Mouse (Mus musculus) hindbrain, embryonic 14.5 days (tissue): Measurements from ENCODE around the gene Naa50. TPM values are rescaled to one million over a fixed set of nuclear protein-coding genes. Genes with fewer than 3 reads are reported as not detected.

Experiments used
- ATAC-seq: fragments of 200-750 bp; cut with Nextera tagmentation; 2 replicates; pipeline ENCODE4 v1.8.0; 2017; ENCODE audit warnings: moderate number of reproducible peaks, mild to moderate bottlenecking, moderate TSS enrichment, moderate library complexity; ENCODE audit not compliant: low FRiP score
- DNase-seq: peaks from one replicate; pipeline ENCODE4 v3.0.0-alpha.2; 2015; ENCODE audit warnings: low spot score
- H3K27ac ChIP-seq: fragments of 300-500 bp; sonication (generic); 2 replicates; pipeline ENCODE4 v1.5.1; 2014; ENCODE audit warnings: mild to moderate bottlenecking, moderate library complexity
- H3K27me3 ChIP-seq: fragments of 300-500 bp; sonication (generic); 2 replicates; pipeline ENCODE4 v1.6.1; 2014; ENCODE audit warnings: mild to moderate bottlenecking, low read length, mixed read lengths; ENCODE audit not compliant: control insufficient read depth, insufficient read depth
- H3K36me3 ChIP-seq: fragments of 300-500 bp; sonication (generic); replicated peaks from 2 replicates; pipeline ENCODE4 v1.6.1; 2014; ENCODE audit not compliant: control insufficient read depth, insufficient read depth
- H3K4me1 ChIP-seq: fragments of 300-500 bp; sonication (generic); replicated peaks from 2 replicates; pipeline ENCODE4 v1.6.1; 2014; ENCODE audit warnings: antibody characterized with exemption, low read length, mixed read lengths; ENCODE audit not compliant: control insufficient read depth, insufficient read depth
- H3K4me2 ChIP-seq: fragments of 300-500 bp; sonication (generic); replicated peaks from 2 replicates; pipeline ENCODE4 v1.6.1; 2014; ENCODE audit warnings: mild to moderate bottlenecking, moderate library complexity
- H3K4me3 ChIP-seq: fragments of 300-500 bp; sonication (generic); replicated peaks from 2 replicates; pipeline ENCODE4 v1.5.1; 2014; ENCODE audit warnings: mild to moderate bottlenecking, low read length
- H3K9ac ChIP-seq: fragments of 300-500 bp; sonication (generic); 2 replicates; pipeline ENCODE4 v1.6.1; 2014
- H3K9me3 ChIP-seq: fragments of 300-500 bp; sonication (generic); 2 replicates; pipeline ENCODE4 v1.6.1; 2016; ENCODE audit warnings: low read length; ENCODE audit not compliant: control insufficient read depth
- WGBS: fragments of 180-500 bp; shearing (Covaris S2); extraction: QIAGEN DNeasy Blood & Tissue Kit; methylation state at CpG from one replicate; pipeline ENCODE4 v1.1.7; 2014; 5-methylcytosine and 5-hydroxymethylcytosine counted together
- polyA plus RNA-seq: library from polyadenylated mRNA; unstranded; fragments of >200 nt; fragmentation: Nextera tagmentation; extraction: Ambion mirVana; gene quantifications from 2 replicates; pipeline ENCODE4 v1.2.1, GENCODE M21; 2014

Gene Naa50
- polyA plus RNA-seq, 1 experiment from 2014 or later, result 41.0 TPM

- no peak overlapping the region for H3K27ac ChIP-seq
- no peaks in the 10 kb centered on the region for H3K9me3 ChIP-seq
- ATAC-seq (no peak), DNase-seq (no peak)
- H3K4me1 ChIP-seq, result no peaks in the 10 kb centered on the region
- H3K36me3 ChIP-seq, result peaks cover 9% of the 10 kb centered on the region; the same call in 1 of the 2 replicates
- no peak overlapping the region for H3K9ac ChIP-seq
- H3K4me2 ChIP-seq, result no peak overlapping the region
- no peaks in the 10 kb centered on the region for H3K27me3 ChIP-seq
- no peak overlapping the region for H3K4me3 ChIP-seq
- 92% methylated on average over 6 of the region's 6 CpGs for WGBS
Observed at GRCm38 (mm10) chr16:44122122-44122521, 17.5 kb upstream of the Naa50 start.

DNA sequence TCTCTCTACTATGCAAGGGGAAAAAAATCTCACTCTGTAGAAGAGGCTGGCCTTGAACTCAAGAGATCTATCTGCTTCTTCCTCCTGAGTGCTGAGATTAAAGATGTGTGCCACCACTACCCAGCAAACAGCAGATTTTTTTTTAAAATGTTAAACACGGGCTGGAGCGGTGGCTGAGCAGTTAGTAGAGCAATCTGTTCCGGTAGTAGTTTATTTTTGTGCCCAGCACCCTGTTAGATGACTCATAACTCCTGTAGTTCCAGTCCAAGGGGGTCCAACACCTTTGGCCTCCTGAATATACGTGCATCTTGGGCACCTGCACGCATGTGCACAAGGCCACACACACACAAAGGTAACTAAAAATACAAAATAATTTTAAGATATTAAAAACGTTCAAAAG lies 17.1 kb upstream of the Naa50 start:
- no peak for DNase-seq
- no peak overlapping the region for H3K4me2 ChIP-seq
- 87% methylated on average over 6 of the region's 6 CpGs for WGBS

GRCm38 (mm10) chr16:44122982-44123725 lies 16.5 kb upstream of the Naa50 start:
- no peak overlapping the region for H3K4me3 ChIP-seq

More for the DNA sequence above, 17.1 kb upstream of the Naa50 start:
- Histone ChIP-seq H3K27ac (no peak overlapping the region), H3K36me3 (peaks cover 9% of the 10 kb centered on the region; the same call in 1 of the 2 replicates), H3K27me3 (no peaks in the 10 kb centered on the region), H3K9me3 (no peaks in the 10 kb centered on the region), H3K9ac (no peak overlapping the region), H3K4me1 (no peaks in the 10 kb centered on the region), H3K4me3 (no peak overlapping the region)
- ATAC-seq, result no peak

DNA sequence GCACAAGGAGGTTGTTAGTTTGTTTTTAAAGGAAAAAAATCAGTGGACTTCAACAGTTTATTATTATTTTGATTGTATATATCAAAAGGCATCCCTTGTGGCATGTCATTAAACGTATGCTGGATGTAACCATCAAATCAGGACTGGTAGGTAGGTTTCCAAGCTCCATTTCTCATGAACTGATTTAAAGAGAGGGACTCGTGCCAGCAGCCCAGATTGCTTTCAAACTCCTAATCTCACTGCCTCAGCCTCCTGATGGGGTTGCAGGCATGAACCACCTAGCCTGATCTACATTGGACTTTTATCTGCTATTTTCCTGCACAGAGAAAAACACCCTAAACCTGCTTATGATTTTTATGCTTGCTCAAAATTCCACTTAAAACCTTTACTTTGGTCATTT lies 15.8 kb upstream of the Naa50 start:
- Histone ChIP-seq H3K4me1 (no peaks in the 10 kb centered on the region), H3K9ac (no peak overlapping the region), H3K9me3 (no peaks in the 10 kb centered on the region), H3K4me2 (no peak overlapping the region), H3K4me3 (no peak overlapping the region), H3K36me3 (no peaks in the 10 kb centered on the region), H3K27ac (no peak overlapping the region), H3K27me3 (no peaks in the 10 kb centered on the region)
- DNase-seq, result no peak
- no peak for ATAC-seq
- 81% methylated on average over 2 of the region's 2 CpGs for WGBS

More at GRCm38 (mm10) chr16:44122982-44123725, 16.5 kb upstream of the Naa50 start:
- no peak overlapping the region for H3K4me2 ChIP-seq
- no peak overlapping the region for H3K9ac ChIP-seq
- H3K27ac ChIP-seq, result no peak overlapping the region
- H3K27me3 ChIP-seq, result no peaks in the 10 kb centered on the region
- no peaks in the 10 kb centered on the region for H3K4me1 ChIP-seq
- ATAC-seq (no peak), DNase-seq (no peak)
- no peaks in the 10 kb centered on the region for H3K9me3 ChIP-seq
- peaks cover 5% of the 10 kb centered on the region; the same call in 1 of the 2 replicates for H3K36me3 ChIP-seq
- 86% methylated on average over 7 of the region's 7 CpGs for WGBS

GRCm38 (mm10) chr16:44124713-44125112 lies 14.9 kb upstream of the Naa50 start:
- Histone ChIP-seq H3K4me3 (no peak overlapping the region), H3K9ac (no peak overlapping the region), H3K9me3 (no peaks in the 10 kb centered on the region), H3K4me1 (no peaks in the 10 kb centered on the region), H3K27me3 (no peaks in the 10 kb centered on the region), H3K27ac (no peak overlapping the region), H3K4me2 (no peak overlapping the region), H3K36me3 (no peaks in the 10 kb centered on the region)
- WGBS, result 90% methylated on average over 1 of the region's 1 CpGs
- ATAC-seq, result no peak
- DNase-seq, result no peak

- no peak for ATAC-seq
- H3K27me3 ChIP-seq, result no peaks in the 10 kb centered on the region
- 82% methylated on average over 2 of the region's 2 CpGs for WGBS
Observed at GRCm38 (mm10) chr16:44125436-44125835, 14.2 kb upstream of the Naa50 start.

GRCm38 (mm10) chr16:44126437-44126836 lies 13.2 kb upstream of the Naa50 start:
- Histone ChIP-seq H3K36me3 (no peaks in the 10 kb centered on the region), H3K27me3 (no peaks in the 10 kb centered on the region), H3K9ac (no peak overlapping the region), H3K9me3 (no peaks in the 10 kb centered on the region), H3K27ac (no peak overlapping the region), H3K4me2 (no peak overlapping the region), H3K4me3 (no peak overlapping the region), H3K4me1 (no peaks in the 10 kb centered on the region)
- 80% methylated on average over 4 of the region's 4 CpGs for WGBS
- ATAC-seq (no peak), DNase-seq (no peak)

More at GRCm38 (mm10) chr16:44125436-44125835, 14.2 kb upstream of the Naa50 start:
- Histone ChIP-seq H3K4me2 (no peak overlapping the region), H3K27ac (no peak overlapping the region), H3K4me3 (no peak overlapping the region), H3K9me3 (no peaks in the 10 kb centered on the region), H3K4me1 (no peaks in the 10 kb centered on the region), H3K36me3 (no peaks in the 10 kb centered on the region), H3K9ac (no peak overlapping the region)
- no peak for DNase-seq

DNA sequence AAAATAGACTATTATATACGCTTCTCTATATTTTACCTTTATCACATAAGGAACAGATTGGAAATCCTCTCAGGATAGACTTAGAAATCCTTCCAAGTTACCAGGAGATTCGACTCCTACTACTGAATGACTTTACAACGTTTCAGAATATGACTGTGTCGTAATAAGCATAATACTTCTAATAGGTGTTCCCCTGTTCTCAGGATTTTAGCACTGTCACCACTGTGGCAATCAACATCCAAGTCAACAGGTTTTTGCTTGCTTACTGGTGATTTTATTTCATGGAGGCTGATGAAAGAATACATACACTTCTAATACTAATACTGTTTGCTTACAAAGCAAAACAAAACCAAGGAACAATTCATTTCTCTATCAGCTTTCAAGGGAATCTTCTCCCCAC lies 7.3 kb upstream of the Naa50 start:
- H3K9me3 ChIP-seq, result no peaks in the 10 kb centered on the region

GRCm38 (mm10) chr16:44133187-44133586 lies 6.4 kb upstream of the Naa50 start:
- 89% methylated on average over 3 of the region's 3 CpGs for WGBS
- ATAC-seq, result no peak
- peaks cover 8% of the 10 kb centered on the region for H3K4me1 ChIP-seq

More for the DNA sequence above, 7.3 kb upstream of the Naa50 start:
- Histone ChIP-seq H3K4me1 (no peaks in the 10 kb centered on the region), H3K4me2 (no peak overlapping the region), H3K27me3 (no peaks in the 10 kb centered on the region), H3K36me3 (no peaks in the 10 kb centered on the region), H3K9ac (no peak overlapping the region), H3K27ac (no peak overlapping the region), H3K4me3 (no peak overlapping the region)
- no peak for ATAC-seq
- DNase-seq, result no peak
- WGBS, result 87% methylated on average over 4 of the region's 4 CpGs

More at GRCm38 (mm10) chr16:44133187-44133586, 6.4 kb upstream of the Naa50 start:
- Histone ChIP-seq H3K9ac (no peak overlapping the region), H3K9me3 (no peaks in the 10 kb centered on the region), H3K36me3 (no peaks in the 10 kb centered on the region), H3K4me2 (no peak overlapping the region), H3K27ac (no peak overlapping the region), H3K4me3 (no peak overlapping the region), H3K27me3 (no peaks in the 10 kb centered on the region)
- no peak for DNase-seq
